Mouse (Mus musculus): ENCODE measurements around the gene Tmem56. TPM values are rescaled to one million over a fixed set of nuclear protein-coding genes. Genes with fewer than 3 reads are reported as not detected.

Tmem56 gene
- polyA plus RNA-seq, 1 experiment from 2014 or later: 1.5 TPM

DNA sequence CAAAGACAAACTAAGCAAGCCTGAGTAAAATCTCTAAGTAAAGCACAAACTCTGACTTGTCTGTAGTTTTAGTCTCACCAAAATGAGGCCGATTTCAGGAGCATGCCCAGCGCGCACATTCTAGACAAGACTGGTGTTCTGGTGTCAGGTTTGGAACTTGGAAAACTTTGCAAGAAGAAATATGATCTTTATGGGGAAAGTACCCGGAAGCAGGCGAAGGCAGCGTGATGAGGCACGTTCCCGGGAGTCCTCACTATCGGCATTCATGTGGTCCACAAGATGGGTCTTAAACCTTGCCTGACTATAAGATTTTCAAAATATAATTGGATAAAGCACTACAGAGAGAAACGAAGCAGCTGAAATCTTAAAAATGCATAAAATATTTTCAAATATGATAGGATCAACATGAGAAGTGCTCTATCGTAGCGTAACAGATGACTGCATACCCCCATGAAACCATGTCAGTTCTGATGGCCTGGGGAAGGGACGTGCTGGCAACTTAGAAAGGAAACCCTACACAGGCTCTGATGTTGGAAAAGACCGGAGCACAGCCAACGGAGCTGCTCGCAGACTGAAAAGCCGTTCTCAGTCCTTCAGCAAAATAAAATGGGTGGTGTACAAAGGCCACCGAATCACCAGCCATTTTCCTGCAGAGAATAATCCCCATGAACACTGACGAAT is 76.6 kb downstream of the Tmem56 start:
- H3K27ac ChIP-seq (ENCODE audit: low read depth, low read length): no peak overlapping the region
- H3K4me3 ChIP-seq (ENCODE audit: low read depth, low read length): no peak overlapping the region
- WGBS: 89% methylated on average over 19 of the region's 19 CpGs
- ATAC-seq (ENCODE audit: low FRiP score): no peak
- no peak overlapping the region for H3K9ac ChIP-seq (ENCODE audit: low read length)
- H3K36me3 ChIP-seq (ENCODE audit: control insufficient read depth, insufficient read depth, low read length): no peaks in the 10 kb centered on the region
- no peaks in the 10 kb centered on the region for H3K9me3 ChIP-seq (ENCODE audit: control insufficient read depth, low read length)
- H3K27me3 ChIP-seq (ENCODE audit: control insufficient read depth, insufficient read depth, low read length): no peaks in the 10 kb centered on the region
- no peaks in the 10 kb centered on the region for H3K4me1 ChIP-seq (ENCODE audit: control insufficient read depth, insufficient read depth, low read length)
- H3K4me2 ChIP-seq: no peak overlapping the region
- DNase-seq (ENCODE audit: low spot score, missing footprints): no peak

GRCm38 (mm10) chr3:121202638-121203037 is 80.3 kb downstream of the Tmem56 start:
- Histone ChIP-seq H3K27me3 (ENCODE audit: control insufficient read depth, insufficient read depth, low read length) (no peaks in the 10 kb centered on the region), H3K9me3 (ENCODE audit: control insufficient read depth, low read length) (no peaks in the 10 kb centered on the region), H3K27ac (ENCODE audit: low read depth, low read length) (no peak overlapping the region), H3K36me3 (ENCODE audit: control insufficient read depth, insufficient read depth, low read length) (no peaks in the 10 kb centered on the region), H3K9ac (ENCODE audit: low read length) (no peak overlapping the region), H3K4me3 (ENCODE audit: low read depth, low read length) (no peak overlapping the region), H3K4me1 (ENCODE audit: control insufficient read depth, insufficient read depth, low read length) (no peaks in the 10 kb centered on the region), H3K4me2 (no peak overlapping the region)
- ATAC-seq (ENCODE audit: low FRiP score): no peak
- 90% methylated on average over 2 of the region's 2 CpGs for whole genome bisulfite sequencing
- no peak for DNase-seq (ENCODE audit: low spot score, missing footprints)

- DNase-seq (ENCODE audit: low spot score, missing footprints) (no peak), ATAC-seq (ENCODE audit: low FRiP score) (no peak)
- no peak overlapping the region for H3K9ac ChIP-seq (ENCODE audit: low read length)
- H3K9me3 ChIP-seq (ENCODE audit: control insufficient read depth, low read length): no peaks in the 10 kb centered on the region
- H3K27ac ChIP-seq (ENCODE audit: low read depth, low read length): no peak overlapping the region
- no peaks in the 10 kb centered on the region for H3K4me1 ChIP-seq (ENCODE audit: control insufficient read depth, insufficient read depth, low read length)
- H3K4me2 ChIP-seq: no peak overlapping the region
- H3K36me3 ChIP-seq (ENCODE audit: control insufficient read depth, insufficient read depth, low read length): no peaks in the 10 kb centered on the region
- 69% methylated on average over 11 of the region's 11 CpGs for WGBS
- H3K27me3 ChIP-seq (ENCODE audit: control insufficient read depth, insufficient read depth, low read length): no peaks in the 10 kb centered on the region
- H3K4me3 ChIP-seq (ENCODE audit: low read depth, low read length): no peak overlapping the region
Observed at GRCm38 (mm10) chr3:121201012-121201747, 81.7 kb downstream of the Tmem56 start.

DNA sequence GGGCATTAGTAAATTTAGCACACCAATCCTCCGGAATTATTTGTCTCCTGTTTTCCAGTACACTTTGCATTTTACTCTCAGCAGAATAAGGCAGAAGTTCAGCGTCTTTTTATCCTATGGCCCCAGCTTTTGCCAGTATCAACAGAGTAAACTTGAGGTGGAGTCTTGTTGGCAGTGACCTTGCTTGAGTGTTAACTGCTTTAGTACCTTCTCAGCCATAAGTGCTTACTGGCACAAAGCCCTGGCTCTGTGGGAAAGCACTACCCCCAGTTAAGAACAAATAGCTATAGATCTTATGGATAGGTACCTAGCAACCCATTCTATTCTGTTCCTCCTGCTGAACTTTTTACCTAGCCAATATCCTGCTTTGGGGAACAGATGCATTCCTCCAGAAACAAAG is 93.7 kb downstream of the Tmem56 start:
- Histone ChIP-seq H3K36me3 (ENCODE audit: control insufficient read depth, insufficient read depth, low read length) (no peaks in the 10 kb centered on the region), H3K4me3 (ENCODE audit: low read depth, low read length) (no peak overlapping the region), H3K4me1 (ENCODE audit: control insufficient read depth, insufficient read depth, low read length) (no peaks in the 10 kb centered on the region), H3K27me3 (ENCODE audit: control insufficient read depth, insufficient read depth, low read length) (no peaks in the 10 kb centered on the region), H3K9ac (ENCODE audit: low read length) (no peak overlapping the region), H3K9me3 (ENCODE audit: control insufficient read depth, low read length) (no peaks in the 10 kb centered on the region), H3K4me2 (no peak overlapping the region), H3K27ac (ENCODE audit: low read depth, low read length) (no peak overlapping the region)
- no peak for ATAC-seq (ENCODE audit: low FRiP score)
- WGBS: 89% methylated on average over 2 of the region's 2 CpGs
- DNase-seq (ENCODE audit: low spot score, missing footprints): no peak

GRCm38 (mm10) chr3:121187510-121187909 is 95.4 kb downstream of the Tmem56 start:
- Histone ChIP-seq H3K4me1 (ENCODE audit: control insufficient read depth, insufficient read depth, low read length) (no peaks in the 10 kb centered on the region), H3K27me3 (ENCODE audit: control insufficient read depth, insufficient read depth, low read length) (no peaks in the 10 kb centered on the region), H3K4me2 (no peak overlapping the region), H3K27ac (ENCODE audit: low read depth, low read length) (no peak overlapping the region), H3K4me3 (ENCODE audit: low read depth, low read length) (no peak overlapping the region), H3K36me3 (ENCODE audit: control insufficient read depth, insufficient read depth, low read length) (no peaks in the 10 kb centered on the region), H3K9me3 (ENCODE audit: control insufficient read depth, low read length) (no peaks in the 10 kb centered on the region), H3K9ac (ENCODE audit: low read length) (no peak overlapping the region)
- DNase-seq (ENCODE audit: low spot score, missing footprints) (no peak), ATAC-seq (ENCODE audit: low FRiP score) (no peak)
- 88% methylated on average over 7 of the region's 7 CpGs for WGBS

DNA sequence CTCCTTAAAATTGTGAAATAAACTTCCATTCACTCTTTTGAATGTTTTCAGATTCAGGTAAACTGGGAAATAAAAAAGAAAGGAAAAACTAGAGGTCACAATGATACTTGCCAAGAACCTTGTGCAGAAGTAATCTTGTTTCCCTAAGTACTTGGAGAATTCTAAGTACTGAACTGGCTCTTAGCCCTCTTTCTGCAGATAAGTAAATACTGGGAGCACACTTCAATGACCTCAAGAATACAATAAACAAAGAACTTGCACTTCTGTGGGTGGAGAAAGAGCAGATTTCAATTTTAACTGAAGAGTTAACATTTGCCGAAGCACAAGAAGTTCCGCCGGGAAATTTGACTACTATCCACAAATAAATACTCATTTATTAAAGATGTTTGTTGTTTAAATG is 96.0 kb downstream of the Tmem56 start:
- DNase-seq (ENCODE audit: low spot score, missing footprints) (no peak), ATAC-seq (ENCODE audit: low FRiP score) (no peak)
- Histone ChIP-seq H3K36me3 (ENCODE audit: control insufficient read depth, insufficient read depth, low read length) (no peaks in the 10 kb centered on the region), H3K27me3 (ENCODE audit: control insufficient read depth, insufficient read depth, low read length) (no peaks in the 10 kb centered on the region), H3K4me1 (ENCODE audit: control insufficient read depth, insufficient read depth, low read length) (no peaks in the 10 kb centered on the region), H3K4me2 (no peak overlapping the region), H3K4me3 (ENCODE audit: low read depth, low read length) (no peak overlapping the region), H3K27ac (ENCODE audit: low read depth, low read length) (no peak overlapping the region), H3K9ac (ENCODE audit: low read length) (no peak overlapping the region), H3K9me3 (ENCODE audit: control insufficient read depth, low read length) (no peaks in the 10 kb centered on the region)
- WGBS: 86% methylated on average over 3 of the region's 3 CpGs

DNA sequence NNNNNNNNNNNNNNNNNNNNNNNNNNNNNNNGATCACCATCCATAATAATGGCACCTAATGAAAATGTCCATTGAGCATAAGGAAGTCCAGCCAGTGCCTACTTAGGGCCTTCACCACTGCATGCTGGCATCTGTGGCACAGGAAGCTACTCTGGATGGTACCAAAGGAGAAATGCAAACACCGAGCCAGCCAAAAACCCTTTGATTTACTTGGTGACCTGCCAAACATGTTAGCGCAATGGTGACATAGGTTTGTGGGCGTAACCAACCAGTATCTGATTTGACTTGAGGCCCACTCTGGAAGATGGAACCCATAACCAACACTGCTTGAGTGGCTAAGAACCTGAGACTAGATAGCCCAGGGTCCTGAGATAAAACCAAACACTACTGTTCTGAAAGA is 97.7 kb downstream of the Tmem56 start:
- DNase-seq (ENCODE audit: low spot score, missing footprints) (no peak), ATAC-seq (ENCODE audit: low FRiP score) (no peak)
- Histone ChIP-seq H3K4me1 (ENCODE audit: control insufficient read depth, insufficient read depth, low read length) (no peaks in the 10 kb centered on the region), H3K36me3 (ENCODE audit: control insufficient read depth, insufficient read depth, low read length) (no peaks in the 10 kb centered on the region), H3K4me2 (no peak overlapping the region), H3K27ac (ENCODE audit: low read depth, low read length) (no peak overlapping the region), H3K9ac (ENCODE audit: low read length) (no peak overlapping the region), H3K9me3 (ENCODE audit: control insufficient read depth, low read length) (no peaks in the 10 kb centered on the region), H3K4me3 (ENCODE audit: low read depth, low read length) (no peak overlapping the region), H3K27me3 (ENCODE audit: control insufficient read depth, insufficient read depth, low read length) (no peaks in the 10 kb centered on the region)
- 93% methylated on average over 3 of the region's 3 CpGs for WGBS

DNA sequence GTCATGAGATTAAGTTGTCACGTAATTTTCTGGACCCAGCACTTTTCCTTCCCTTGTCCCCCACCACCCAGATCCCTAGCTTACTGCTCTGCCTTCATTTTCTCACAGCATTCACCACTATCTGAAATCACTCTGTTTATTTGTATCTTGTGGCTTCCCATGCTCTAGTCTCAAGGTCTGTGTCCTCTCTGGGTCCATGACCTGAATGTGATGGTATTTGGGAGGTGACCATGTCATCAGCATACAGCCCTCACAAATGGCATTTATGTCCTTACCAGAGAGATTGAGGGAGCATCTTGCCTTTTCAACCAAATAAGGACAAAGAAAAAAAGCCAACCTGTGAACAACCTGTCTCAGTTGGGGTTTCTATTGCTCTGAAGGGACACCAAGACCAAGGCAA is 106.9 kb downstream of the Tmem56 start:
- Histone ChIP-seq H3K4me3 (ENCODE audit: low read depth, low read length) (no peak overlapping the region), H3K4me1 (ENCODE audit: control insufficient read depth, insufficient read depth, low read length) (no peaks in the 10 kb centered on the region), H3K27me3 (ENCODE audit: control insufficient read depth, insufficient read depth, low read length) (no peaks in the 10 kb centered on the region), H3K9ac (ENCODE audit: low read length) (no peak overlapping the region), H3K4me2 (no peak overlapping the region), H3K27ac (ENCODE audit: low read depth, low read length) (no peak overlapping the region), H3K9me3 (ENCODE audit: control insufficient read depth, low read length) (no peaks in the 10 kb centered on the region), H3K36me3 (ENCODE audit: control insufficient read depth, insufficient read depth, low read length) (no peaks in the 10 kb centered on the region)
- 100% methylated on average over 1 of the region's 1 CpGs for WGBS
- DNase-seq (ENCODE audit: low spot score, missing footprints) (no peak), ATAC-seq (ENCODE audit: low FRiP score) (no peak)

GRCm38 (mm10) chr3:121174248-121174945 is 108.5 kb downstream of the Tmem56 start:
- Histone ChIP-seq H3K4me3 (ENCODE audit: low read depth, low read length) (no peak overlapping the region), H3K9ac (ENCODE audit: low read length) (no peak overlapping the region), H3K36me3 (ENCODE audit: control insufficient read depth, insufficient read depth, low read length) (no peaks in the 10 kb centered on the region), H3K27me3 (ENCODE audit: control insufficient read depth, insufficient read depth, low read length) (no peaks in the 10 kb centered on the region), H3K9me3 (ENCODE audit: control insufficient read depth, low read length) (no peaks in the 10 kb centered on the region), H3K4me2 (no peak overlapping the region), H3K4me1 (ENCODE audit: control insufficient read depth, insufficient read depth, low read length) (no peaks in the 10 kb centered on the region), H3K27ac (ENCODE audit: low read depth, low read length) (no peak overlapping the region)
- DNase-seq (ENCODE audit: low spot score, missing footprints) (no peak), ATAC-seq (ENCODE audit: low FRiP score) (no peak)
- 84% methylated on average over 9 of the region's 9 CpGs for WGBS
